Mouse (Mus musculus): Measurements from ENCODE around the gene Tbc1d5. TPM values are rescaled to one million over a fixed set of nuclear protein-coding genes. Genes with fewer than 3 reads are reported as not detected.

The Tbc1d5 gene
- polyA plus RNA-seq, 2 experiments, result 2.9 to 3.2 TPM

DNA sequence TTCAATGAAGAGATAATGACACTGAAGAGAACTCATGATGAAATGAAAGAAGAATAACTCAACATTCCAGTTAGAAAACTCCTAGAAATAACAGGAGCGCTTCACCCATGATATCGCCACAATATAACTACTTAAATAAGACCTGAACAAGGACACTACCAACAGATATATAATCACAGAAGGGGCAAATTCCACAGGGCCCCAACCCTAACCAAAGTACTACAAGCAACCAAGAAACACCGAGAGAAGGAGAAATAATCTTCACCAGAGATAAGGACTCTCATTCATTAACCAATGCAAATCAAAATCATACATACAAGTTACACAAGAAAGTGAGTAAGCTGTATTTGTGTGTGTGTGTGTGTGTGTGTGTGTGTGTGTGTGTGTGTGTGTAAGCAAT is 7.6 kb downstream of the Tbc1d5 start:
- WGBS (ENCODE audit: insufficient replicate concordance), result 68% methylated on average over 3 of the region's 3 CpGs
- H3K36me3 ChIP-seq (replicated peaks; ENCODE audit: control insufficient read depth, insufficient read depth, low read depth), result no peaks in the 10 kb centered on the region
- H3K27me3 ChIP-seq (ENCODE audit: control insufficient read depth, insufficient read depth, low read length), result no peaks in the 10 kb centered on the region
- H3K9me3 ChIP-seq (ENCODE audit: control insufficient read depth, low read length), result no peaks in the 10 kb centered on the region
- DNase-seq (ENCODE audit: low read depth in 3 of 3, low spot score in 3 of 3) (no peak), ATAC-seq (ENCODE audit: insufficient read depth) (no peak)
- no peak overlapping the region for H3K9ac ChIP-seq (replicated peaks)
- H3K27ac ChIP-seq, result no peak overlapping the region
- no peaks in the 10 kb centered on the region; a peak in 1 of 4 replicates for H3K4me1 ChIP-seq (replicated peaks; ENCODE audit: control insufficient read depth in 2 of 2, insufficient read depth in 2 of 2, low read length in 1 of 2)
- no peak overlapping the region for H3K4me2 ChIP-seq (ENCODE audit: low read depth)
- TF ChIP-seq CTCF (IDR thresholded peaks at IDR 0.05; ENCODE audit: low read depth) (no peak), EP300 (IDR thresholded peaks at IDR 0.05; ENCODE audit: low read depth) (no peak)
- H3K4me3 ChIP-seq (ENCODE audit: insufficient read depth in 1 of 2, low read depth in 2 of 2, low read length in 2 of 2), result no peak overlapping the region

DNA sequence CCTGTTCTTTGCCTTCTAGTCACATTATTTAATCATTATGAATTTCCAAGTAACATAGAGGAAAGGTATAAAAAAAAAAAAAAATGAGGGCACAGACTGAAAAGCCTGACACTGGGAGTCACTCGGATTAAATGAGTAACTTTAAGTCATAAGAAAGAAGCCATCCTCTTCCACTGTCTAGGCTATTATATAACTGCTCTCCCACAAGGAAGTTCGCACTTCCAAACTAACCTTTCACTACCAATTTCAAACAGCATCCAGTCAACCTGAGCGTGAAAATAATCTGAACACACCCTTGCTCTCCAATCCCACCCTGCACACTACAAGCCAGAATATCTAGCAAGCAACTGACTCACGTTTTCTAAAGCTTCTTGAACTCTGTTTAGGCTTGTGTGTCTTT is 9.2 kb downstream of the Tbc1d5 start:
- Histone ChIP-seq H3K27me3 (ENCODE audit: control insufficient read depth, insufficient read depth, low read length) (no peaks in the 10 kb centered on the region), H3K9me3 (ENCODE audit: control insufficient read depth, low read length) (no peaks in the 10 kb centered on the region), H3K27ac (no peak overlapping the region), H3K4me3 (ENCODE audit: insufficient read depth in 1 of 2, low read depth in 2 of 2, low read length in 2 of 2) (no peak overlapping the region), H3K4me1 (replicated peaks; ENCODE audit: control insufficient read depth in 2 of 2, insufficient read depth in 2 of 2, low read length in 1 of 2) (no peaks in the 10 kb centered on the region; a peak in 1 of 4 replicates), H3K9ac (replicated peaks) (no peak overlapping the region), H3K36me3 (replicated peaks; ENCODE audit: control insufficient read depth, insufficient read depth, low read depth) (no peaks in the 10 kb centered on the region), H3K4me2 (ENCODE audit: low read depth) (no peak overlapping the region)
- TF ChIP-seq CTCF (IDR thresholded peaks at IDR 0.05; ENCODE audit: low read depth), result no peak
- no peak for TF ChIP-seq EP300 (IDR thresholded peaks at IDR 0.05; ENCODE audit: low read depth)
- 61% methylated on average over 4 of the region's 4 CpGs for WGBS (ENCODE audit: insufficient replicate concordance)
- DNase-seq (ENCODE audit: low read depth in 3 of 3, low spot score in 3 of 3) (no peak), ATAC-seq (ENCODE audit: insufficient read depth) (no peak)

DNA sequence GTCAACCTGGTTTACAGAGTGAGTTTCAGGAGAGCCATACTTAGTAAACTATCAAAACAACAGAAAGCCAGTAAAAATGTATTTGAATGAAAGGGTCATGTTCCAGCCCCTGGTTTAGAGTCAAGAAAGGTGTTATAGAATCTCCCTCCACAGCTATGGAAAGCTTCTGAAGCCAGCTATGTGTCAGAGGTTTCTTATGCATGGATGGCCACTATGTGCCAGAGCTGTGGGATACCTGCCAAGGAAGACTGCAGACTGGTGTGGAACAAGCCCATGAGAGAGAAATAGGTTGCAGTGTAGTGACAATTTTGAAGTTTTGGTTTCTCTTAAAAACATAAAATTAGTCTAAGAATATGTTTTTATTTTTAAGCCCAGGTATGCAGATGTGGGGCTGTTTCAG is 16.8 kb downstream of the Tbc1d5 start:
- Histone ChIP-seq H3K27me3 (ENCODE audit: control insufficient read depth, insufficient read depth, low read length) (no peaks in the 10 kb centered on the region), H3K4me2 (ENCODE audit: low read depth) (no peak overlapping the region), H3K27ac (no peak overlapping the region), H3K4me1 (replicated peaks; ENCODE audit: control insufficient read depth in 2 of 2, insufficient read depth in 2 of 2, low read length in 1 of 2) (no peaks in the 10 kb centered on the region), H3K36me3 (replicated peaks; ENCODE audit: control insufficient read depth, insufficient read depth, low read depth) (no peaks in the 10 kb centered on the region), H3K9ac (replicated peaks) (no peak overlapping the region), H3K9me3 (ENCODE audit: control insufficient read depth, low read length) (no peaks in the 10 kb centered on the region), H3K4me3 (ENCODE audit: insufficient read depth in 1 of 2, low read depth in 2 of 2, low read length in 2 of 2) (no peak overlapping the region)
- DNase-seq (ENCODE audit: low read depth in 3 of 3, low spot score in 3 of 3) (no peak), ATAC-seq (ENCODE audit: insufficient read depth) (no peak)
- TF ChIP-seq EP300 (IDR thresholded peaks at IDR 0.05; ENCODE audit: low read depth) (no peak), CTCF (IDR thresholded peaks at IDR 0.05; ENCODE audit: low read depth) (no peak)

DNA sequence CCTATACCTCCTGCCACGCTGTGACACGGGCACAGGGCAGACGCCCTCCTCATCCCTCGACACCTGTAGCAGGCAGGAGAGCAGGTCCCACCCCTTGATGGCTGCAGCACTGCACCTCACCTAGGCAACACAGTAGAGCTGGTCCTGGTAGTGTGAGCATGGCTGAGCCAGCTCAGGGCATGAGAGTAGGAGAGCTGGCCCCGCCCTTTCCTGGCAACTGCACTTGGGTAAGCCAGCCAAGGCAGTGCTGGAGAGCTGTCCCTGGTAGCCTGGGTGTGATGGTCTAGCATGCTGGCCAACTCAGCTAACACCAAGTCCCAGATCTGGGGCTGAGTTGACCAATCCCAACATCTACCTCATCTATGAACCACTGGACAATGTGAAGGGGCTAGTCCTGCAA is 19.9 kb downstream of the Tbc1d5 start:
- 69% methylated on average over 5 of the region's 5 CpGs for WGBS (ENCODE audit: insufficient replicate concordance)
- H3K4me3 ChIP-seq (ENCODE audit: insufficient read depth in 1 of 2, low read depth in 2 of 2, low read length in 2 of 2), result no peak overlapping the region
- no peak overlapping the region for H3K27ac ChIP-seq
- no peaks in the 10 kb centered on the region for H3K27me3 ChIP-seq (ENCODE audit: control insufficient read depth, insufficient read depth, low read length)
- H3K9ac ChIP-seq (replicated peaks), result no peak overlapping the region
- ATAC-seq (ENCODE audit: insufficient read depth), result 0 out of 2 replicates have a peak, but pooled peaks have one; percentile 26
- TF ChIP-seq CTCF (IDR thresholded peaks at IDR 0.05; ENCODE audit: low read depth), result no peak
- no peak for TF ChIP-seq EP300 (IDR thresholded peaks at IDR 0.05; ENCODE audit: low read depth)
- no peak for DNase-seq (ENCODE audit: low read depth in 3 of 3, low spot score in 3 of 3)
- H3K4me1 ChIP-seq (replicated peaks; ENCODE audit: control insufficient read depth in 2 of 2, insufficient read depth in 2 of 2, low read length in 1 of 2), result no peaks in the 10 kb centered on the region
- H3K9me3 ChIP-seq (ENCODE audit: control insufficient read depth, low read length), result no peaks in the 10 kb centered on the region
- H3K36me3 ChIP-seq (replicated peaks; ENCODE audit: control insufficient read depth, insufficient read depth, low read depth), result no peaks in the 10 kb centered on the region
- no peak overlapping the region for H3K4me2 ChIP-seq (ENCODE audit: low read depth)

DNA sequence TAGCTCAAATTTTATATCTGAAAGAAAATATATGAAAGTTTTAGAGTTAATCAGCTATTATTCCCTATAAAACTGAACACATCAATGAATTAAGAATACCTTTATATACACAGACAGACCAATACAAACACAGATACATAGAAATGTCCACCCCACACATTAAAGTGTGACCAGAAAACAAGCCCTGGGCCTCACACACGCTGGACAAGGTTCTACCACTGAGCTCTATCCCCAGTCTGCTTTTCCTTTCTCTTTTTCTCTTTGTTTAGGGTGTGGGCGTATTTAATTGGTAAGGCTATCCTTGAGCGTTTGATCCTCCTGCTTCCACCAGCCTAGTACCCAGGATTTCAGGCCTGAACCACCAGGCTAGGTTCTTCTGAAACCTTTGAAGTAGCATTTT is 28.2 kb downstream of the Tbc1d5 start:
- Histone ChIP-seq H3K9me3 (ENCODE audit: control insufficient read depth, low read length) (no peaks in the 10 kb centered on the region), H3K4me3 (ENCODE audit: insufficient read depth in 1 of 2, low read depth in 2 of 2, low read length in 2 of 2) (no peak overlapping the region), H3K9ac (replicated peaks) (no peak overlapping the region), H3K4me1 (replicated peaks; ENCODE audit: control insufficient read depth in 2 of 2, insufficient read depth in 2 of 2, low read length in 1 of 2) (no peaks in the 10 kb centered on the region), H3K27me3 (ENCODE audit: control insufficient read depth, insufficient read depth, low read length) (no peaks in the 10 kb centered on the region), H3K36me3 (replicated peaks; ENCODE audit: control insufficient read depth, insufficient read depth, low read depth) (no peaks in the 10 kb centered on the region), H3K4me2 (ENCODE audit: low read depth) (no peak overlapping the region), H3K27ac (no peak overlapping the region)
- no peak for TF ChIP-seq CTCF (IDR thresholded peaks at IDR 0.05; ENCODE audit: low read depth)
- TF ChIP-seq EP300 (IDR thresholded peaks at IDR 0.05; ENCODE audit: low read depth), result no peak
- DNase-seq (ENCODE audit: low read depth in 3 of 3, low spot score in 3 of 3) (no peak), ATAC-seq (ENCODE audit: insufficient read depth) (no peak)
- 69% methylated on average over 3 of the region's 3 CpGs for WGBS (ENCODE audit: insufficient replicate concordance)
